Mouse (Mus musculus): ENCODE data around the gene Mtf1.

Mtf1 gene

GRCm38 (mm10) chr4:124858370-124858769 is 56.5 kb downstream of the Mtf1 start:
- no peak for DNase-seq

- peak; percentile 33 to 67 for DNase-seq
These were observed 58.5 kb downstream of the Mtf1 start for GRCm38 (mm10) chr4:124860446-124860845.

DNA sequence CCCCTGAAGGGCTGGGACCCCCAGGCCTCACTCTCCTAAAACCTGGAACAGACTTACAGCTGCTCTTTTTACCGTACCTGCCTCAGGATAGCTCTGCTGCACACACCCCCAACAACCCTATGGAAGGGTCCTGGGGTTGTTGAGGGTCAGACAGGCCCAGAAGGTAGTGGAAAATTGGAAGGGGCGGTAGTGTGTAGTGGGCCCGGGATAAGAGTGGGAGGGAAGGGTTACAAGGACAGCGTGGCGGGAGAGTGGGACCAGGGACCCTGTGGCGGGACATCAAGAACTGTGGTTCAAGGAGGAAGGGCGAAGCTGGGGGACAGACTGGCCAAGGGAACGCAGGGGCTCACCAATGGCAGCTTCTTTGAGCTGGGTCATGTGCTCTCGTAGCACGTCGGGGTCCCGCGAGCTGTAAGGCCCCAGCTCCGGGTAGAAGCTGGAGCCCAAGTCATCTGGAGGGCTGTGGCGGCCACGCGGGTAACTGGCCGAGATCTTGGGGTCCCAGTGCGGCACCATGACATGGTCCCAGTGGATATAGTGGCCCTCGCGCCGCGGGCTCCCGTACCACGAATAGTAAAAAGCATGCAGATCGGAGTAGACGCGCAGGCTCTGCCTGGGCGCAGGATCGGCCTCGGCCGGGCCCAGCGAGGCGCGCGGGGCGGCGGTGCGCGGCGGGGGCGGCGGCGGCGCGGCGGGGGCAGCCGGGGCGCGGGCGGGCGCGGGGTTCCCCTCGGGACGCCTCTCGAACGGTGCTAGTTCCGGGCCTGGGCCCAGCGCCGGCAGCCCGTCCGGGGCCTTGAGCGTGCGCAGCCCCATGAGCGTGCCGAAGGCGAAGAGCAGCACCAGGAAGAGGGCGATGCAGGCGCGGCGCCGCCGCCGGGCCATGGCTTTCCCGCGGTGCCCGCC is 59.6 kb downstream of the Mtf1 start, which contains the start of gene Maneal:
Gene Maneal (minus strand): TSS at position 889 of the 906 bp plus-strand sequence.
- no peak for DNase-seq

DNA sequence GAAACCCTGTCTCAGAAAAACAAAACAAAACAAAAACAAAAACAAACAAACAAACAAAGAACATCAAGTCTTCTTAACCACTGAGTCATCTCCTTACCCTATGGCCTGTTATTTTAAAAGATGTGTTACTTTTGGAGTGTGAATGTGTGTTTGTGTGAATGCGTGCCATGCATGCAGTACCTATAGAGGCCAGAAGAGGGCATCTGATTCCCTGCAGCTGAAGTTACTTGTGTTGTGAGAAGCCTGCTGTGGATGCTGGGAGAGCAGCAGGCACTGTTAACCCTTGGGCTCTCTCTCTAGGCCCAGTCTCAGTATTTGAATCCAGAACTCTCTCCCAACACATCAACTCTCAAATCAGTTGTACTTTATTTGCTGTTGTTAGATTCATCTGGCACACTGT is 70.8 kb downstream of the Mtf1 start:
- DNase-seq = no peak

- DNase-seq = no peak
These were observed 78.7 kb downstream of the Mtf1 start, which contains the start of gene Epha10 for GRCm38 (mm10) chr4:124880599-124880998. TSS of gene Epha10 (plus strand) at chr4:124880899.

DNA sequence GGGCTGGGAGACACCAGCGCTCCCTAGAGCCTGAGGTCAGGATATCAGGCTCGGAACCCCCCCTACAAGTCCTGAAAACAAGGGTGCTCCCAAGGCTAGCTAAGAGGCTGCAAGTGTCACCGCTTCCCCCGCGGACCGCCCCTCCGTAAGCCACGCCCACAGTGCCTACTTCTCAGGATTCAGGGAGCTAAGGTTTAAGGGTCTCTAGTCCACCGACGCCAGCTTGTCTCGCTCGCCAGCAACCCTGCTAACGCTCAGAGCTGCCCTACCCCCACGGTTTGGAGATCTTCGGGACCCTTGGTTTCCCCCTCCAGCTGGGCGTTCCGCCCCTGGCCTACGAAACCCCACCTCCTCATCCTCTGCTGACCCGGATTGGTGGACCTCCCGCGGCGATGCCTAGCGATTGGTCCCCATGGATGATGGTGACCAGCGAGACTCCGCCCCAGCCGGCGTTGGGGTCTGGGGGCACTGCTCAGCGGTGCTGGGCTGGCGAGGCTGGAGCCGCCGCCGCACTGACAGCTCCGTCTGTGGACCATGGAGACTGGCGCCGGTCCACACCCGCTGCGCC is 79.5 kb downstream of the Mtf1 start:
- no peak for DNase-seq

- DNase-seq = peak in 1 of 2 experiments; percentile 7
These were observed 80.3 kb downstream of the Mtf1 start for GRCm38 (mm10) chr4:124882151-124882729.

- DNase-seq = no peak
These were observed 86.8 kb downstream of the Mtf1 start for GRCm38 (mm10) chr4:124888702-124889101.

DNA sequence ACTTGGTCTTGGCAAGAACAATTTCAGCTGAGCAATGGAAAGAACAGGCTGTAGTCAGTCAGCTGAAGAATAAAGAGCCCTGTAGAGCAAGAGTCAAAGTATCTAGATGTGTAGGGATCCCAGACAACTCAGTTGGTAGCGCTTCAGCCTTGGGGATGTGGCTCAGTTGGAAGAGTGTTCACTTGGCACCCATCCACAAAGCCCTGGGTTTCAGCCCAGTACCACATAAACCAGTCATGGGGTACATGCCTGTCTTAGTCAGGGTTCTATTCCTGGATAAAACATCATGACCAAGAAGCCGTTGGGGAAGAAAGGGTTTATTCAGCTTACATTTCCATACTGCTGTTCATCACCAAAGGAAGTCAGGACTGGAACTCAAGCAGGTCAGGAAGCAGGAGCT is 88.0 kb downstream of the Mtf1 start:
- no peak for DNase-seq

GRCm38 (mm10) chr4:124890831-124891230 is 88.9 kb downstream of the Mtf1 start:
- DNase-seq = no peak

DNA sequence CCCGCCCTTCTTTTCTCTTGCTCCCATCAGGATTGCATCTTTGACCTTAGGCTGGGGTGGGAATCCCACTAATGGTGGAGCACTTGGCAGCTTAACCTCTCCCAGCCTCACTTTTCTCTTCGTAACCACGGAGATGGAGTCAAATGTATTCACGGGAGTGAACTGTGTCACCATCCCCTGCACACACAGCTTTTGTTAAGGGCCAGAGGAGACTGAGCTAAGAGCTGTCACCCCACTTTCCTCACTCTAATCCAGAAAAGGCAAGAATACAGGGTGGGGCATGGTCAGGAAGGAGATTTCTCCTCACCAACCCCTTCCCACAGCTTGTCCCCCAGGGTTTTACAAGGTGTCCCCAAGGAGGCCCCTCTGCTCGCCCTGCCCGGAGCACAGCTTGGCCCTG is 91.9 kb downstream of the Mtf1 start:
- no peak for DNase-seq

GRCm38 (mm10) chr4:124894508-124895428 is 92.9 kb downstream of the Mtf1 start:
- no peak for DNase-seq

DNA sequence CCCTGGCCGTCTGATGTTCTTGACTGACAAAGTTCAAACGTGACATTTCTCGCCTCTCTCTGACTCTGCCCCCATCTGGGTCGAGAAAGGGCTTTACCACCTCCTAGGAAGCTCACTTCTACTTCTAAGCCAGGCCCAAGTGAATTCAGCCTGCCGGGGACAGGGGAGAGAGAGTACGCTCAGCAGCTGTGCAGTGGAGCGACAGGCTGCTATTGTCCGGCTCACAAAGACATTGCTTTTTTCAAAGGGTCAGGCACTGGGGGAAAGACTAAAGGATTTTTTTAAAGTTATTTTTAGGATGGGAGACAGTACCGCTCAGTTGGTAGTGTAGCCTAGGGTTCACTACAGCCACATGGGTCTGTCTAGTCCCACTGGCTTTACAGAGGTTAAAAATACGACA is 96.5 kb downstream of the Mtf1 start:
- DNase-seq = no peak
